Mouse (Mus musculus) forebrain, embryonic 10.5 days (tissue): ENCODE measurements around the gene Kng2. TPM values are rescaled to one million over a fixed set of nuclear protein-coding genes. Genes with fewer than 3 reads are reported as not detected.
"Not testable (repeated sequence)": the region's sequence is repeated elsewhere in the genome, so short reads cannot be mapped to it uniquely, and the experiment has no call there.

ENCODE experiments used
- DNase-seq: peaks from one replicate; pipeline ENCODE4 v3.0.0-alpha.2; 2017; ENCODE audit warnings: low spot score; ENCODE audit errors: extremely low spot score
- H3K27ac ChIP-seq: fragments of 300-500 bp; sonication (generic); 2 replicates; pipeline ENCODE4 v1.5.1; 2016; ENCODE audit warnings: mild to moderate bottlenecking
- H3K27me3 ChIP-seq: fragments of 300-500 bp; sonication (generic); 2 replicates; pipeline ENCODE4 v1.6.1; 2016; ENCODE audit warnings: mild to moderate bottlenecking; ENCODE audit not compliant: poor library complexity, severe bottlenecking
- H3K36me3 ChIP-seq: fragments of 300-500 bp; sonication (generic); replicated peaks from 2 replicates; pipeline ENCODE4 v1.6.1; 2016; ENCODE audit warnings: mild to moderate bottlenecking, moderate library complexity
- H3K4me1 ChIP-seq: fragments of 300-500 bp; sonication (generic); 2 replicates; pipeline ENCODE4 v1.6.1; 2016
- H3K4me3 ChIP-seq: fragments of 300-500 bp; sonication (generic); 2 replicates; pipeline ENCODE4 v1.5.1; 2016; ENCODE audit warnings: mild to moderate bottlenecking, moderate library complexity
- H3K9me3 ChIP-seq: fragments of 300-500 bp; sonication (generic); 2 replicates; pipeline ENCODE4 v1.6.1; 2016; ENCODE audit warnings: mild to moderate bottlenecking, moderate library complexity
- WGBS: fragments of 180-500 bp; shearing (Covaris S2); methylation state at CpG from one replicate; pipeline ENCODE4 v1.1.7; 2016; 5-methylcytosine and 5-hydroxymethylcytosine counted together
- polyA plus RNA-seq: library from polyadenylated mRNA; unstranded; fragments of >200 nt; fragmentation: Nextera tagmentation; extraction: Ambion mirVana; gene quantifications from 2 replicates; pipeline ENCODE4 v1.2.1, GENCODE M21; 2016

Gene Kng2
- not detected in 2 replicates for polyA plus RNA-seq

DNA sequence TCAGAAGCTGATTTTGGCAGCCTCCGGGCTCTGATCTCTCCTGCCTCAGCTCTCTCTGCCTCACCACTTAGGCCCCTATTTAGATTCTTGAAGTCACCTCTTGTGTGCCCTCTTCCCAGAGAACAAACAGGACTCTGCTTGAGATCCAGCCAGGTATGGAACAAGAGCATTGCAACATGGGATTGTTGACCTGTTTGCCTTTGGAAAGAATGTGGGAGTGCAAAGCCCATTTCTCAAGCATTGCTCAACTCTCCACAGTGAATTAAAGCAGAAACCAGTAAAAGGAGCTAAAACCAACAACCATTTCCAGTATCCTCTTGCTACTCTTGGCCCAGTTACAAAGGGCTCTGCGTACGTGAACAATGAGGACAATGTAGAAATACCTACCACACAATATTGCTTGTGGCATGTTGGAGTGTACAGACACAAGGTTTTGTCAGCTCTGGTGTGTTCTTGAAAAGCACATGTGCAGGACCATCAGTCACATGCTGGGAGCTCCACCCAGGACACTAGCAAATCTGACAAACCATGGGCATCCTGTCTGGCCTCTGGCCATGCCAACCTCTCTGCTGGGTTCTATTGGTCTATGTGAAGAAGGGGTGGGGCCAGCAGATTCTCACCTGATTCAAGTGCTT lies at the start of gene Kng2:
Kng2 (minus strand) TSS at position 517 of the 635 bp plus-strand sequence.
- not testable (repeated sequence) for DNase-seq, H3K36me3 ChIP-seq, H3K9me3 ChIP-seq, H3K27ac ChIP-seq, H3K27me3 ChIP-seq, H3K4me3 ChIP-seq
- WGBS = 94% methylated on average over 3 of the region's 3 CpGs
- peaks cover 13% of the 10 kb centered on the region for H3K4me1 ChIP-seq

DNA sequence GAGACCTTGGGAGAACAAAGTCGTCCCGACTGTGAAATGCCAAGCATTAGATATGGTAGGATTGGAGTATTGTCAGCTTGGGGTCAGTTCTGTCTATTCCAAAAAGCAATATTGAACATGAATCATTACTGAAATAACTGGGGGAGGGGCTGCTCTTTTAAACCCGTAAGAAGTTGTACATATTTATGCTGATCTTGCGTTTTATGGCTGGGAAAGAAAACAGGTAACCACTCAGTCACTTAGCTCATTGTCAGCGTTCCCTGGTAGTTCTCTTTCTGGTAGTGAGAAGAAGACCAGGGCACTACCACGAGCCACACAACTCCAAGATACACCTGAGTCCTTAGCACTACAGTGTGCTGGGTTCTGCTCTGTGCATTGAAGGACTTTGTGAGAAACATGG lies 48.2 kb upstream of the Kng2 start:
- not testable (repeated sequence) for H3K9me3 ChIP-seq, H3K36me3 ChIP-seq, H3K27me3 ChIP-seq, DNase-seq, H3K4me1 ChIP-seq, H3K27ac ChIP-seq, H3K4me3 ChIP-seq
- 87% methylated on average over 6 of the region's 6 CpGs for WGBS

DNA sequence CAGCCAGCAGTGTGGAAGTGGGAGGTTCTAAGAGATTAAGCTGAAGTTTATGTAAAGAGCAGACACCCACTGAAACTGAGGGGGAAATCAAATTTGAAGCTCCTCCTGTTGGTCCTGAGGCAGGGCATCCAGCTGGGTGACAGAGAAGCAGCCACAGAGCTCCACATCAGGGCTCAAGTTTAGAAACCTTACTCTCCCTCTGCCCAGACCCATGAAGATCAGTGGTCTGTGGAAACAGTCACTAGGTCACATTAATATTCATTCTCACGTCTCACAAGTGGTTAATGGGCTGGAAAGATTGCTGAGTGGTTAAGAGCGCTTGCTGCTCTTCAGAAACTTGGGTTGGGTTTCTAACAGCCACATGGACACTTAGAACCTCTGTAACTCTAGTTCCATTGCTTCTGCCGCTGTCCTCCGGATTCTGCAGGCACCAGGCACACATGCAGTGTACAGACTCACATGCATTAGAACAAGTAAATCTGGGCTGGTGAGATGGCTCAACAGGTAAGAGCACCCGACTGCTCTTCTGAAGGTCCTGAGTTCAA lies 31.6 kb upstream of the Kng2 start:
- not testable (repeated sequence) for H3K4me1 ChIP-seq, H3K9me3 ChIP-seq, DNase-seq, H3K27ac ChIP-seq, H3K36me3 ChIP-seq, H3K4me3 ChIP-seq, H3K27me3 ChIP-seq
- WGBS = 94% methylated on average over 5 of the region's 5 CpGs

DNA sequence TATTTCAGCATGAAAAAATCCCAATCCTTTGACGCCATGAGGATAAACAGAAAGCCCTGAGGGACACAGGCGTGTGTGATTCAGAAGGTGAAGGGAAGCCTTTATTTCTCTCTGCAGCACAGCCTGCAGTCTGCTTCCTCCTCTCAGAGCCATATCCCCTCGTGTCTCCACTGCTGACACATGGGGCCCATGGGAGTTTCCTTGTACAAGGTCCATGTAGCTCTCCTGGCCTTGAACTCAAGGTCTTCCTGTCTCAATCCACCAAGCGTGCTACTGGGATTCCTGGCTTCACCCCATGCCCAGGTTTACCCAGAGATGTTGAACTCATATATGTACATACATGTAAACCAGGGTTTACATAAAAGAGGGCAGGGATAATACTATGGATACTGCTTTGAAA lies 30.3 kb upstream of the Kng2 start:
- H3K27ac ChIP-seq, H3K9me3 ChIP-seq, H3K36me3 ChIP-seq, H3K27me3 ChIP-seq, H3K4me1 ChIP-seq, H3K4me3 ChIP-seq, DNase-seq: not testable (repeated sequence)
- WGBS = 80% methylated on average over 4 of the region's 4 CpGs

DNA sequence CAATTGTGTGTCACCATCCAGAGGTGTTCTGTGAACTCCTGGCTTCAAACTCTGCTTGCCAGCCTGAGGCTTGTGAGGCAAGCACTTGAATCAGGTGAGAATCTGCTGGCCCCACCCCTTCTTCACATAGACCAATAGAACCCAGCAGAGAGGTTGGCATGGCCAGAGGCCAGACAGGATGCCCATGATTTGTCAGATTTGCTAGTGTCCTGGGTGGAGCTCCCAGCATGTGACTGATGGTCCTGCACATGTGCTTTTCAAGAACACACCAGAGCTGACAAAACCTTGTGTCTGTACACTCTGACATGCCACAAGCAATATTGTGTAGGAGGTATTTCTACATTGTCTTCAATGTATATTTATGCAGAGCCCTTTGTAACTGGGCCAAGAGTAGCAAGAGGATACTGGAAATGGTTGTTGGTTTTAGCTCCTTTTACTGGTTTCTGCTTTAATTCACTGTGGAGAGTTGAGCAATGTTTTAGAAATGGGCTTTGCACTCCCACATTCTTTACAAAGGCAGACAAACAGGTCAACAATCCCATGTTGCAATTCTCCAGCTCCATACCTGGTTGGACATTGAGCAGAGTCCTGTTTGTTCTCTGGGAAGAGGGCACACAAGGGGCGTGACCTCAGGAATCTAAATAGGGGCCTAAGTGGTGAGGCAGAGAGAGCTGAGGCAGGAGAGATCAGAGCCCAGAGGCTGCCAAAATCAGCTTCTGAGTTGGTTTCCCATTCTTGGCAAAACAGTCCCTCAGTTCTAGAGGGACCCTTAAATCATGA lies 28.6 kb upstream of the Kng2 start, which contains the start of gene Kng1:
Kng1 (plus strand) TSS at position 198 of the 780 bp plus-strand sequence.
- H3K27ac ChIP-seq, H3K36me3 ChIP-seq, H3K27me3 ChIP-seq, H3K4me3 ChIP-seq, H3K4me1 ChIP-seq, H3K9me3 ChIP-seq, DNase-seq: not testable (repeated sequence)
- WGBS = 88% methylated on average over 1 of the region's 1 CpGs

DNA sequence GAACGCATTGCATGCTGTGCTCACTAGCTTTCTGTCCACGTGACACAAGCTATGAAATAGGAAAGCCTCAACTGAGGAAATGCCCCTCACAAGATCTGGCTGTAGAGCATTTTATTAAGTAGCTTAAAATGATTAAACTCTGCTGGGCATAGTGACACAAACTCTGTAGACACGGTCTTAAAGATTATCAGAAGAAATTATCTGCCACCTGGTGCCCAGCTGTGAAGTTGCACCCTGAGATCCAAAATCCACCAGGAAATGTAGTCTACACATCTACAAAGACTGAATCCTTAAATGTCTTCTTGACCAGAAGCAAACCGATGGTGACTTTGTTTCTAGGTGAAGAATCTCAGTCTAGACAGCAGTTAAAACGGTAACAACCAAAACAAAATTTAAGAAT lies 17.0 kb upstream of the Kng2 start:
- Histone ChIP-seq H3K36me3 (no peaks in the 10 kb centered on the region), H3K27me3 (no peaks in the 10 kb centered on the region), H3K27ac (no peak overlapping the region), H3K9me3 (no peaks in the 10 kb centered on the region), H3K4me3 (no peak overlapping the region), H3K4me1 (no peaks in the 10 kb centered on the region)
- WGBS = 73% methylated on average over 5 of the region's 5 CpGs
- DNase-seq = no peak

DNA sequence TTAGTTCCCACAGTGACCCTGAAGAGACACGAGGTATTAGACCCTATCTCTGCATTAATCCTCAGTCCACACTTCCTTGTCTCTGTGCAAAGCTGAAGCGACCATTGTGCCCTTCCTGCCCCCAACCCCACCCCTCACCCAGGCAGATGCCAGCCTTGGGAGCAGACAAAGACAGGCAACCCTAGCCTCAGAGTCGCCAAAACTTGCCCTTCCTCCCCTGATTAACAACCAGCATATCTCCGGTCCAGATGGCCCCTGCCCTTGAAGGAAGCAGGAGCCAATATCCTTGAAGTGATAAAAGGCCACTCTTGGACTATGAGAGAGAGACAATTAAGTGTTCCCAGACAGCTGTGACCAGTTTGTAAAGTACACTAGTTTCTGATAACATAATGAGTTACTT lies 11.6 kb upstream of the Kng2 start:
- no peak overlapping the region for H3K4me3 ChIP-seq

DNA sequence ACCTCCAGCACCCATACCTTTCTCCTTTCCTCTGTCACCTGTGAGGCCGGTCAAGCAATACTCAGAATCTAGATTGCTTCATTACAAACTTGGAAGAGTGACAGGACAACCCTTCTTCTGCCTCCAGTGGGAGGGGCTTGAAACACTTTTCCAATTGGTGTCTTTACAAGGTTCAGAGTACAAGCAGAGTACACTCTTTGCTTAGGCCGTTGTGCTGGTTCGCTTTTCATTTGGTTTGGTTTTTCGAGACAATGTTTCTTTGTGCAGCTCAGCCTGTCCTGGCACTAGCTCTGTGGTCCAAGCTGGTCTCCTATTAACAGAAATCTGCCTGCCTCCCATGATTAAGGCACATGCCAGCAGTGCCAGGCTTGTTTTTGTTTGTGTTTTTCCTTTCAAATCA lies 10.0 kb upstream of the Kng2 start:
- Histone ChIP-seq H3K27ac (no peak overlapping the region), H3K4me3 (no peak overlapping the region), H3K4me1 (peaks cover 10% of the 10 kb centered on the region; the same call in 1 of the 2 replicates), H3K27me3 (no peaks in the 10 kb centered on the region), H3K9me3 (no peaks in the 10 kb centered on the region), H3K36me3 (no peaks in the 10 kb centered on the region)
- DNase-seq = no peak
- 92% methylated on average over 4 of the region's 4 CpGs for WGBS

More for the DNA sequence above, 11.6 kb upstream of the Kng2 start:
- 55% methylated on average over 4 of the region's 4 CpGs for WGBS
- Histone ChIP-seq H3K9me3 (no peaks in the 10 kb centered on the region), H3K27ac (no peak overlapping the region), H3K36me3 (no peaks in the 10 kb centered on the region), H3K4me1 (peaks cover 10% of the 10 kb centered on the region; the same call in 1 of the 2 replicates), H3K27me3 (no peaks in the 10 kb centered on the region)
- DNase-seq = no peak

DNA sequence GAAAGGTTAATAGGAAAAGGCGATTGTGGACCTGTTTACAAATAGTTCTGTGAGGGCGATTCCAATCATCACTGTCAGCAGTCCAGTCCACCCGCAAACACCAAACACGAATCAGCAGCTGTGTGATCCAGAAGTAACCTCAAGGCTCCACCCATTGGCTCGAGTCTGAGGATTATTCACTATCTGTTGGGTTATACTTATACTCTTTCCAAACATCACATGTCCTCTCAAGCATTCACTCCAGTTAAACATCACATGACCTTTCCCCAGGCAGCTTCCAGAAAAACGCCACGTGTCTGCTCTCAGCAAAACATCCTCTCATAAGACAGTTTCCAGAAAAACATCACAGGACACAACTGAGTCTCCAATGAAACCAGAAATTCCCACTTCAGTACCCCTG lies 8.5 kb upstream of the Kng2 start:
- H3K9me3 ChIP-seq = no peaks in the 10 kb centered on the region
- H3K27ac ChIP-seq = no peak overlapping the region
- no peaks in the 10 kb centered on the region for H3K27me3 ChIP-seq
- WGBS = 88% methylated on average over 7 of the region's 7 CpGs
- H3K4me3 ChIP-seq = no peak overlapping the region
- no peaks in the 10 kb centered on the region for H3K36me3 ChIP-seq
- peaks cover 10% of the 10 kb centered on the region; the same call in 1 of the 2 replicates for H3K4me1 ChIP-seq
- no peak for DNase-seq

DNA sequence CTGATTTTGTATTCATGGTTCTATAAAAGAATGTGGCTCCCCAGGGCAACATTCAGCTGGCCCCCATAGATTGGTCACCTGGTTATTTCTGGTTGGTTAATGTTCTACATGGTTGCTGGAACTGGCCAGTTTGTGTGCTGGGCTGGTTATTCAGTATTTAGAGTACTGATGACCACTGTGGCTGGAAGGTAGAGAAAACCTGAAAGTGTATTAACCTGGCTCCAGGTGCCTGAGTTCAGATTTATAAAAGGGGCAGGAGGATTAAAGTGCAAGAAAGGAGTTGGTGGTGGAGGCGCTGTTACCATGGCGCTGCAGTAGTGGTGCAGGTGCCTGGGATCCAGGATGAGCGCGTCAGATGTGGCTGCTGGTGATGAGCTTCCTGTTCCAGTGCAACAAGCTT lies 4.4 kb upstream of the Kng2 start:
- no peak for DNase-seq
- H3K27ac ChIP-seq = no peak overlapping the region
- 92% methylated on average over 4 of the region's 4 CpGs for WGBS
- H3K36me3 ChIP-seq = no peaks in the 10 kb centered on the region
- H3K4me1 ChIP-seq = no peaks in the 10 kb centered on the region
- H3K4me3 ChIP-seq = no peak overlapping the region
- H3K27me3 ChIP-seq = no peaks in the 10 kb centered on the region
- peaks cover 2% of the 10 kb centered on the region; the same call in 1 of the 2 replicates for H3K9me3 ChIP-seq

DNA sequence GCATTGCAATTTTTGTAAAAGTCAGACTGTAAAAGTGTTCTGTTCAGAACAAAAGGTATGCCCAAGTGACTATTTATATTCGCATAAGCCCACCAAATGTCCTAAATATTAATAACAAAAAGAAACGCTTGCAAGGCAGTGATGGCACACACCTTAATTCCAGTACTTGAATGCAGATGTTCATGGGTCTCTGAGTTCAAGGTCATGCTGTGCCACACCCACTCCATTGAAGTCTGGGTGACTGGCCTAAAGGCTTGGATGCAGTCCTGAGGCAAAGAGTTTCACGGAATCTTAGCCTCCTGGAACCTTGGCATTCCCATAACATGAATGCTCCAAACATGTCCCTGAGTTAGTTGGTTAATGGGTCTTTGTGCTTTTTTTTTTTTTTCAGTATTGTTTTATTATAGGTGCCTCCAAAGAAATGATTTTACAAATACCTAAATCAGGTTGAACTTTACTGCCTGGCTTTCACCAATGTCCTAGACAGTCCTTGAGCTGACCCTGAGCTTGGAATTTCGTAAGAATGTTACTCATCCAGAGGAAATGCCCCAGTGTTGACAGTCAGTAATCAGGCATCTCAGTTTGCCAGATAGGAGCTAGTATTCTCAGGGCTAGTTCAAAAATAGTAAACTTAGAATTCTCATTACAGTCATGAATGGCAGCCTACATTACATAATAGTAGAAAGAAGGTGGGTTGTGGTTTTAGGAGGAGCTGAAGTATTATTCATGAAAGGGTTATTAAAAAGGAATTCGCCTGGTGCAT lies 1.6 kb upstream of the Kng2 start:
- no peak for DNase-seq
- Histone ChIP-seq H3K36me3 (no peaks in the 10 kb centered on the region), H3K27me3 (no peaks in the 10 kb centered on the region), H3K27ac (no peak overlapping the region), H3K4me1 (peaks cover 3% of the 10 kb centered on the region), H3K4me3 (no peak overlapping the region), H3K9me3 (peaks cover 2% of the 10 kb centered on the region; the same call in 1 of the 2 replicates)
- 90% methylated on average over 5 of the region's 5 CpGs for WGBS

DNA sequence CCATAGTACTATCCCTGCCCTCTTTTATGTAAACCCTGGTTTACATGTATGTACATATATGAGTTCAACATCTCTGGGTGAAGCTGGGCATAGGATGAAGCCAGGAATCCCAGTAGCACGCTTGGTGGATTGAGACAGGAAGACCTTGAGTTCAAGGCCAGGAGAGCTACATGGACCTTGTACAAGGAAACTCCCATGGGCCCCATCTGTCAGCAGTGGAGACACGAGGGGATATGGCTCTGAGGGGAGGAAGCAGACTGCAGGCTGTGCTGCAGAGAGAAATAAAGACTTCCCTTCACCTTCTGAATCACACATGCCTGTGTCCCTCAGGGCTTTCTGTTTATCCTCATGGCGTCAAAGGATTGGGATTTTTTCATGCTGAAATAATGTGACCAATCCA lies 1.9 kb downstream of the Kng2 start:
- H3K4me1 ChIP-seq = peaks cover 13% of the 10 kb centered on the region
- not testable (repeated sequence) for H3K27ac ChIP-seq, H3K4me3 ChIP-seq, H3K36me3 ChIP-seq, H3K27me3 ChIP-seq, H3K9me3 ChIP-seq, DNase-seq
- WGBS = 70% methylated on average over 3 of the region's 3 CpGs
